Mouse (Mus musculus): ENCODE results near the gene Vgf. TPM values are rescaled to one million over a fixed set of nuclear protein-coding genes. Genes with fewer than 3 reads are reported as not detected.

Gene Vgf
- polyA plus RNA-seq, 1 experiment, result 0.08 TPM

GRCm38 (mm10) chr5:137068711-137069110 lies 42.5 kb downstream of the Vgf start:
- H3K4me3 ChIP-seq (ENCODE audit: insufficient read depth, low read depth, low read length), result no peak overlapping the region
- H3K27me3 ChIP-seq (replicated peaks; ENCODE audit: control insufficient read depth, insufficient read depth, low read length), result no peaks in the 10 kb centered on the region
- H3K27ac ChIP-seq (ENCODE audit: insufficient read depth, low read depth, low read length), result no peak overlapping the region
- no peak for DNase-seq
- H3K4me1 ChIP-seq (ENCODE audit: control insufficient read depth, insufficient read depth, low read length), result peaks cover 10% of the 10 kb centered on the region
- 81% methylated on average over 4 of the region's 4 CpGs for WGBS
- TF ChIP-seq CTCF (conservative IDR thresholded peaks at IDR 0.05; ENCODE audit: insufficient read depth, insufficient read length, low read depth, low read length) (no peak), POLR2A (IDR thresholded peaks at IDR 0.05; ENCODE audit: low read depth, low read length) (no peak)
- H3K36me3 ChIP-seq (ENCODE audit: control insufficient read depth, insufficient read depth, low read length), result no peaks in the 10 kb centered on the region

- Histone ChIP-seq H3K36me3 (ENCODE audit: control insufficient read depth, insufficient read depth, low read length) (no peaks in the 10 kb centered on the region), H3K4me3 (ENCODE audit: insufficient read depth, low read depth, low read length) (no peak overlapping the region), H3K27me3 (replicated peaks; ENCODE audit: control insufficient read depth, insufficient read depth, low read length) (no peaks in the 10 kb centered on the region), H3K27ac (ENCODE audit: insufficient read depth, low read depth, low read length) (no peak overlapping the region), H3K4me1 (ENCODE audit: control insufficient read depth, insufficient read depth, low read length) (peaks cover 13% of the 10 kb centered on the region)
- TF ChIP-seq CTCF (conservative IDR thresholded peaks at IDR 0.05; ENCODE audit: insufficient read depth, insufficient read length, low read depth, low read length) (no peak), POLR2A (IDR thresholded peaks at IDR 0.05; ENCODE audit: low read depth, low read length) (no peak)
- 90% methylated on average over 19 of the region's 19 CpGs for WGBS
- no peak for DNase-seq
Observed at GRCm38 (mm10) chr5:137070881-137071605, 44.9 kb downstream of the Vgf start.

- 3% methylated on average over 23 of the region's 23 CpGs for WGBS
- no peaks in the 10 kb centered on the region for H3K27me3 ChIP-seq (replicated peaks; ENCODE audit: control insufficient read depth, insufficient read depth, low read length)
- H3K4me3 ChIP-seq (ENCODE audit: insufficient read depth, low read depth, low read length), result peak within 1 kb of the TSS; percentile 32; the same call in 1 of the 2 replicates
- TF ChIP-seq POLR2A (IDR thresholded peaks at IDR 0.05; ENCODE audit: low read depth, low read length) (peak; percentile 98), CTCF (conservative IDR thresholded peaks at IDR 0.05; ENCODE audit: insufficient read depth, insufficient read length, low read depth, low read length) (no peak; the same call in 1 of the 2 replicates)
- DNase-seq, result peak; percentile 97
- H3K27ac ChIP-seq (ENCODE audit: insufficient read depth, low read depth, low read length), result peak within 1 kb of the TSS; percentile 83
- H3K4me1 ChIP-seq (ENCODE audit: control insufficient read depth, insufficient read depth, low read length), result peaks cover 17% of the 10 kb centered on the region
- no peaks in the 10 kb centered on the region for H3K36me3 ChIP-seq (ENCODE audit: control insufficient read depth, insufficient read depth, low read length)
Observed at GRCm38 (mm10) chr5:137072079-137072960, 46.1 kb downstream of the Vgf start, which contains the start of gene Serpine1. Gene Serpine1 (minus strand): TSS chr5:137072268.

GRCm38 (mm10) chr5:137073141-137073540 lies 46.9 kb downstream of the Vgf start:
- no peaks in the 10 kb centered on the region for H3K27me3 ChIP-seq (replicated peaks; ENCODE audit: control insufficient read depth, insufficient read depth, low read length)
- no peaks in the 10 kb centered on the region for H3K36me3 ChIP-seq (ENCODE audit: control insufficient read depth, insufficient read depth, low read length)
- H3K4me3 ChIP-seq (ENCODE audit: insufficient read depth, low read depth, low read length), result no peak overlapping the region
- peaks cover 20% of the 10 kb centered on the region for H3K4me1 ChIP-seq (ENCODE audit: control insufficient read depth, insufficient read depth, low read length)
- WGBS, result 86% methylated on average over 8 of the region's 8 CpGs
- no peak for TF ChIP-seq POLR2A (IDR thresholded peaks at IDR 0.05; ENCODE audit: low read depth, low read length)
- no peak for TF ChIP-seq CTCF (conservative IDR thresholded peaks at IDR 0.05; ENCODE audit: insufficient read depth, insufficient read length, low read depth, low read length)
- no peak for DNase-seq
- H3K27ac ChIP-seq (ENCODE audit: insufficient read depth, low read depth, low read length), result peak overlapping the region; percentile 83

- H3K4me1 ChIP-seq (ENCODE audit: control insufficient read depth, insufficient read depth, low read length), result peaks cover 20% of the 10 kb centered on the region
- no peak overlapping the region for H3K4me3 ChIP-seq (ENCODE audit: insufficient read depth, low read depth, low read length)
- TF ChIP-seq CTCF (conservative IDR thresholded peaks at IDR 0.05; ENCODE audit: insufficient read depth, insufficient read length, low read depth, low read length), result no peak
- TF ChIP-seq POLR2A (IDR thresholded peaks at IDR 0.05; ENCODE audit: low read depth, low read length), result no peak
- no peak overlapping the region for H3K27ac ChIP-seq (ENCODE audit: insufficient read depth, low read depth, low read length)
- WGBS, result 66% methylated on average over 6 of the region's 6 CpGs
- DNase-seq, result peak; percentile 35
- no peaks in the 10 kb centered on the region for H3K27me3 ChIP-seq (replicated peaks; ENCODE audit: control insufficient read depth, insufficient read depth, low read length)
- no peaks in the 10 kb centered on the region for H3K36me3 ChIP-seq (ENCODE audit: control insufficient read depth, insufficient read depth, low read length)
Observed at GRCm38 (mm10) chr5:137074191-137074651, 48.0 kb downstream of the Vgf start.

GRCm38 (mm10) chr5:137075726-137076125 lies 49.5 kb downstream of the Vgf start:
- no peaks in the 10 kb centered on the region for H3K27me3 ChIP-seq (replicated peaks; ENCODE audit: control insufficient read depth, insufficient read depth, low read length)
- H3K4me1 ChIP-seq (ENCODE audit: control insufficient read depth, insufficient read depth, low read length), result peaks cover 20% of the 10 kb centered on the region
- no peak overlapping the region for H3K4me3 ChIP-seq (ENCODE audit: insufficient read depth, low read depth, low read length)
- no peaks in the 10 kb centered on the region for H3K36me3 ChIP-seq (ENCODE audit: control insufficient read depth, insufficient read depth, low read length)
- DNase-seq, result no peak
- TF ChIP-seq POLR2A (IDR thresholded peaks at IDR 0.05; ENCODE audit: low read depth, low read length) (no peak), CTCF (conservative IDR thresholded peaks at IDR 0.05; ENCODE audit: insufficient read depth, insufficient read length, low read depth, low read length) (no peak)
- WGBS, result 72% methylated on average over 6 of the region's 6 CpGs
- no peak overlapping the region; the same call in 1 of the 2 replicates for H3K27ac ChIP-seq (ENCODE audit: insufficient read depth, low read depth, low read length)
